Mouse (Mus musculus): ENCODE results near the gene Ubac1.

Ubac1 gene

DNA sequence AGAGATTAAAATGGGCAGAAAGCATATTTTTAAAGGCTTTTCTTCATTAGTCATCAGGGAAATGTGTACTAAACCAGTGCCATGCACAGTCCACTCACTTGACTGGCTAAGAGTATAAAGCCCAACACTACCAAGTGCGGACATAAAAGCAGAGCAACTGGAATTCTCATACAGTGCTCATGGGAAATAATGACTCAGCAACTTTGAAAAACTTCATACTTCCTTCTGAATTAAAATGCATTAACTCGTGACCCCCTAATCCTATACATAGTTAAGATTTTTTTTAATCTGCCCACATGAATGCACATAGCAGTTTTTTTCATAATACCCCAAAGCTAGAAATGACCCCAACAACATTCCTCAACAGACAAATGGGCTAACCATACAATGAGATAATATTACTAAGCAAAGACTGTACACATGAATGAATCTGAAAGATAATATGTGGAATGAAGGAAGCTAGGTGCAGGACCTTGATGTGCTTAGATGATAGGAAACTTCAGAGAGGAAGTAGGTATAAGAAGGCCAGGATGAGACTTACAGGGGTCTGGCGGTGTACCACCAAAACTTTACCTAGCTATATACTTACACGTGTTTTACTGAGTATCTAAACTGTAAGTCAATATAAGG lies 46.3 kb downstream of the Ubac1 start:
- DNase-seq (ENCODE audit: low spot score in 2 of 2): no peak

DNA sequence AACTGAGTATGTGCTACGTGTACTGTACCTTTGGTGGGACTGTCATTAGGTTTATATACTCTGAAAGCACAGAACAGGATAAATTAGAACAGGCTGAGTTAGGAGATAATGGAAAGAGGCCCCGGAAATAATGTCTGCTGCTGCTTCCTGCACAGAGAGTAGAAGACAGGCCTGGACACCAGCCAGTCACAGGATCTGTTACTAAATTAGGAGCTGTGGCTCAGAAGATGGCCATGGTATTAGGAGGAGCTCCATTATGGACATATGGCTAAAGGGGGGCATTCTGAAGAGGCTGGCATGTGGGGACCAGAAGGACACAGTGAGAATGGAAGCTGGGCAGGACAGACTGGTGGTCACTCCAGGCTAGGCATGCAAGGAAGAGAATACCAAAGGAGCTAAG lies 51.1 kb downstream of the Ubac1 start:
- DNase-seq (ENCODE audit: low spot score in 2 of 2): no peak

DNA sequence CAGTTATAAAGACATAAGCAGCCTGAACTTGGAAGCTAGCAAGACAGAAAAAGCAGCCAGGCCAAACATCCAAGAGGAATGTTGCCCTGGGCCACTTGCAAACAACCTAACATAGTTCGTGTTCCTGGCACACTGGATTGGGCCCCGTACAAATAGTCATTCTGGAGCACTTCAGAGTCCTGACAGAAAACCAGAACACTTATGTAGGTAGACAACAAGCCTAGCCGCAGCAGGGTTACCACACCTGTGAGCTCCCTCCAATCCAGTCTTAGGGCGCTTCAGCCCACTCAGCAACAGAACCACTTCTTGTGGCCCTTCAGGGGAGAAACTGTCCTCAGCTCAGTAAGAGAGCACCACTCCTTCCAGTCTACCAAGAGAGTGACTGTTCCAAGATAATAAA lies 52.2 kb downstream of the Ubac1 start:
- no peak for DNase-seq (ENCODE audit: low spot score in 2 of 2)

DNA sequence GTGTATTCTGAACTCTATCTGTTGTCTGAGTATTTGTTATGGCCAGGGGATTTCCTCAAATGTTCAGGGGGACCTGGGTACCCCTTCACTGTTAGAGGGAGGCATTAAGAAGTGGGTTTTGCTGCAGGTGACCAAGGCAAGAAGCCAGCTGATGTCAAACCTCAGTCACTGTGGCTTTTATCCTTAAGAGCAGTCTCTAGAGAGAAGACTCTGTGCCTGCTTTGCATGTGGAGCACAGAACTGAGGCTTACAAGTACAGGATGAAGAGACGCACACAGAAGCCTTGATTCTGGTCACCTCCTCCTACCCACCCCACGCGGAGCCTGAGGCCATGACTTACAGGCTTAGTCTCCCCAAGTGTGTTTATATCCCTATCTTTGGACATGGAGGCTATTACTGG lies 72.3 kb downstream of the Ubac1 start:
- DNase-seq (ENCODE audit: low spot score in 2 of 2): no peak

Measured in urinary bladder, postnatal 4 days (tissue).